Mouse (Mus musculus) liver, embryonic 15.5 days (tissue): ENCODE results near the gene Cfb. TPM values are rescaled to one million over a fixed set of nuclear protein-coding genes. Genes with fewer than 3 reads are reported as not detected.

Experiments used
- microRNA-seq: library from miRNA; unstranded; fragments of <30 nt; microRNA quantifications from one replicate; pipeline ENCODE4, GENCODE M21; 2016
- polyA plus RNA-seq: library from polyadenylated mRNA; unstranded; fragments of >200 nt; fragmentation: Nextera tagmentation; extraction: Ambion mirVana; gene quantifications from 2 replicates; pipeline ENCODE4 v1.2.1, GENCODE M21; 2015

Cfb gene
- polyA plus RNA-seq, 1 experiment from 2014 or later, result 281 TPM

Small RNAs within 50 kb of the gene (microRNA-seq; reads per million reads assigned to microRNA genes)
- not detected for gene Mir6970
- gene Mir6971, result 4.3 reads per million, percentile 13 among the genes with 10 or more reads in this experiment
- gene Mir6972, result 5.1 reads per million, percentile 17 among the genes with 10 or more reads in this experiment

Other genes with a start within 250 kb of the Cfb start
- gene Egfl8, start 246.5 kb downstream of the Cfb start, polyA plus RNA-seq, result 0.20 and 0.33 TPM in 2 replicates
- 10.7 and 10.8 TPM in 2 replicates for gene Ppt2, start 234.0 kb downstream of the Cfb start, polyA plus RNA-seq
- not detected in 2 replicates for gene Prrt1, start 233.0 kb downstream of the Cfb start, polyA plus RNA-seq
- 4.0 and 5.0 TPM in 2 replicates for gene Fkbpl, start 217.8 kb downstream of the Cfb start, polyA plus RNA-seq
- 19.9 and 21.2 TPM in 2 replicates for gene Atf6b, start 215.4 kb downstream of the Cfb start, polyA plus RNA-seq
- 0.17 and 0.20 TPM in 2 replicates for gene Tnxb, start 192.0 kb downstream of the Cfb start, polyA plus RNA-seq
- 9.8 and 17.1 TPM in 2 replicates for gene C4b, start 118.6 kb downstream of the Cfb start, polyA plus RNA-seq
- gene Cyp21a1, start 58.0 kb downstream of the Cfb start, polyA plus RNA-seq, result 0.24 and 0.50 TPM in 2 replicates
- gene Stk19, start 25.6 kb downstream of the Cfb start, polyA plus RNA-seq, result 12.0 and 14.1 TPM in 2 replicates
- 29.8 and 31.2 TPM in 2 replicates for gene Dxo, start 25.5 kb downstream of the Cfb start, polyA plus RNA-seq
- gene Skiv2l, start 12.3 kb downstream of the Cfb start, polyA plus RNA-seq, result 24.5 and 29.2 TPM in 2 replicates
- 45.6 and 46.7 TPM in 2 replicates for gene Nelfe, start 12.1 kb downstream of the Cfb start, polyA plus RNA-seq
- 0.41 and 0.64 TPM in 2 replicates for gene Zbtb12, start 17.0 kb upstream of the Cfb start, polyA plus RNA-seq
- gene Gm20547, start 19.5 kb upstream of the Cfb start, polyA plus RNA-seq, result 0.07 TPM in 1 of 2 replicates, not detected in the other
- gene C2, start 35.7 kb upstream of the Cfb start, polyA plus RNA-seq, result 25.2 and 26.5 TPM in 2 replicates
- 14.6 and 15.1 TPM in 2 replicates for gene Ehmt2, start 36.0 kb upstream of the Cfb start, polyA plus RNA-seq
- 3.0 and 3.1 TPM in 2 replicates for gene Slc44a4, start 51.9 kb upstream of the Cfb start, polyA plus RNA-seq
- gene Neu1, start 68.7 kb upstream of the Cfb start, polyA plus RNA-seq, result 17.1 and 19.8 TPM in 2 replicates
- 0.06 and 0.14 TPM in 2 replicates for gene Hspa1b, start 96.7 kb upstream of the Cfb start, polyA plus RNA-seq
- 0.32 TPM in 1 of 2 replicates, not detected in the other for gene Gm20481, start 107.4 kb upstream of the Cfb start, polyA plus RNA-seq
- gene Hspa1a, start 109.6 kb upstream of the Cfb start, polyA plus RNA-seq, result 0.96 and 1.6 TPM in 2 replicates
- 0.25 and 0.31 TPM in 2 replicates for gene Hspa1l, start 110.2 kb upstream of the Cfb start, polyA plus RNA-seq
- gene Lsm2, start 119.3 kb upstream of the Cfb start, polyA plus RNA-seq, result 120 and 123 TPM in 2 replicates
- gene Vars, start 138.5 kb upstream of the Cfb start, polyA plus RNA-seq, result 99.0 and 133 TPM in 2 replicates
- gene Vwa7, start 154.1 kb upstream of the Cfb start, polyA plus RNA-seq, result 0.09 and 0.12 TPM in 2 replicates
- gene Sapcd1, start 165.5 kb upstream of the Cfb start, polyA plus RNA-seq, result 2.2 and 2.3 TPM in 2 replicates
- 3.4 and 4.3 TPM in 2 replicates for gene Msh5, start 184.2 kb upstream of the Cfb start, polyA plus RNA-seq
- 120 and 122 TPM in 2 replicates for gene Clic1, start 187.4 kb upstream of the Cfb start, polyA plus RNA-seq
- gene Ddah2, start 196.5 kb upstream of the Cfb start, polyA plus RNA-seq, result 18.6 and 22.8 TPM in 2 replicates
- 0.21 and 0.40 TPM in 2 replicates for gene Ly6g6c, start 202.9 kb upstream of the Cfb start, polyA plus RNA-seq
- 3.2 and 4.4 TPM in 2 replicates for gene Mpig6b, start 203.7 kb upstream of the Cfb start, polyA plus RNA-seq
- 0.12 and 0.26 TPM in 2 replicates for gene Ly6g6e, start 214.4 kb upstream of the Cfb start, polyA plus RNA-seq
- gene Ly6g6d, start 215.5 kb upstream of the Cfb start, polyA plus RNA-seq, result 0.41 and 0.70 TPM in 2 replicates
- gene Ly6g6f, start 223.1 kb upstream of the Cfb start, polyA plus RNA-seq, result 5.1 and 7.0 TPM in 2 replicates
- 50.0 and 53.2 TPM in 2 replicates for gene Abhd16a, start 226.7 kb upstream of the Cfb start, polyA plus RNA-seq
- gene Ly6g5c, start 245.8 kb upstream of the Cfb start, polyA plus RNA-seq, result not detected in 2 replicates